Comparison of ENCODE assay signal across 17 mouse cellular contexts in genomic region chr5:51592206-51592605, GRCm38 (mm10). TPM values are rescaled to one million over a fixed set of nuclear protein-coding genes. Genes with fewer than 3 reads are reported as not detected.
DNase-seq lines count a peak whose midpoint lies in the region; ATAC-seq and TF ChIP-seq lines count a peak whose summit lies in the region.
"Had no signal": no experiment of that assay in that cellular context is flagged by ENCODE, and none has a peak within 500 bp of the region (broad histone marks: within the 10 kb centered on the region; RNA-seq: fewer than 3 reads in every experiment).

No protein-coding gene starts in this region.

- no peak overlapping the region for H3K9ac ChIP-seq in heart, embryonic 12.5 days
- no peak overlapping the region for H3K9ac ChIP-seq in midbrain, embryonic 12.5 days (replicated peaks)
- no peak overlapping the region for H3K9ac ChIP-seq in midbrain, postnatal 0 days (replicated peaks; ENCODE audit: low read length, poor library complexity, severe bottlenecking)
- H3K9ac ChIP-seq: embryonic facial prominence, embryonic 15.5 days; hindbrain, embryonic 13.5 days; limb, embryonic 12.5 days; liver, embryonic 13.5 days; lung, embryonic 15.5 days; neural tube, embryonic 12.5 days had no signal

- no peaks in the 10 kb centered on the region for H3K9me3 ChIP-seq in heart, embryonic 12.5 days (replicated peaks)
- H3K9me3 ChIP-seq in midbrain, embryonic 12.5 days: no peaks in the 10 kb centered on the region
- H3K9me3 ChIP-seq in midbrain, postnatal 0 days (ENCODE audit: low read length): no peaks in the 10 kb centered on the region
- H3K9me3 ChIP-seq: embryonic facial prominence, embryonic 15.5 days; hindbrain, embryonic 13.5 days; limb, embryonic 12.5 days; liver, embryonic 13.5 days; lung, embryonic 15.5 days; neural tube, embryonic 12.5 days had no signal

- intact Hi-C loops in heart, postnatal 10 days (cut with DNase I): loop anchor here (5.0 to 10.0 kb wide), 2 partner anchors 40 to 473 kb away; no protein-coding TSS in a partner anchor

- no peak overlapping the region for H3K4me3 ChIP-seq in heart, embryonic 12.5 days
- H3K4me3 ChIP-seq in midbrain, embryonic 12.5 days: no peak overlapping the region
- H3K4me3 ChIP-seq in midbrain, postnatal 0 days (ENCODE audit: low read depth, low read length): no peak overlapping the region
- H3K4me3 ChIP-seq: embryonic facial prominence, embryonic 15.5 days; hindbrain, embryonic 13.5 days; limb, embryonic 12.5 days; liver, embryonic 13.5 days; lung, embryonic 15.5 days; neural tube, embryonic 12.5 days had no signal

- H3K27ac ChIP-seq in heart, embryonic 12.5 days (ENCODE audit: poor library complexity, severe bottlenecking): peak overlapping the region; percentile 88; the same call in 1 of the 2 replicates
- H3K27ac ChIP-seq in midbrain, embryonic 12.5 days (replicated peaks): no peak overlapping the region
- no peak overlapping the region for H3K27ac ChIP-seq in midbrain, postnatal 0 days (ENCODE audit: low read depth, low read length)
- H3K27ac ChIP-seq: embryonic facial prominence, embryonic 15.5 days; hindbrain, embryonic 13.5 days; limb, embryonic 12.5 days; liver, embryonic 13.5 days; lung, embryonic 15.5 days; neural tube, embryonic 12.5 days had no signal

- DNase-seq in adrenal gland, postnatal 10 days: peak; percentile 18
- no peak for DNase-seq in adrenal gland, postnatal 36 days
- no peak for DNase-seq in heart, postnatal 10 days
- no peak for DNase-seq in midbrain, postnatal 0 days (ENCODE audit: low spot score)
- DNase-seq in layer of hippocampus, postnatal 10 days (ENCODE audit: low spot score in 2 of 2): no peak
- no peak for DNase-seq in spleen, postnatal 14 days (ENCODE audit: low spot score in 2 of 2)
- DNase-seq: liver, embryonic 13.5 days; thymus, postnatal 14 days had no signal

- no peaks in the 10 kb centered on the region for H3K27me3 ChIP-seq in heart, embryonic 12.5 days (replicated peaks)
- no peaks in the 10 kb centered on the region for H3K27me3 ChIP-seq in midbrain, embryonic 12.5 days
- H3K27me3 ChIP-seq in midbrain, postnatal 0 days (ENCODE audit: insufficient read depth, low read length): no peaks in the 10 kb centered on the region
- H3K27me3 ChIP-seq: embryonic facial prominence, embryonic 15.5 days; hindbrain, embryonic 13.5 days; liver, embryonic 13.5 days; lung, embryonic 15.5 days; neural tube, embryonic 12.5 days had no signal

- H3K4me2 ChIP-seq in heart, embryonic 12.5 days: no peak overlapping the region
- no peak overlapping the region for H3K4me2 ChIP-seq in midbrain, embryonic 12.5 days (replicated peaks)
- no peak overlapping the region for H3K4me2 ChIP-seq in midbrain, postnatal 0 days (ENCODE audit: low read depth, low read length, poor library complexity, severe bottlenecking)
- H3K4me2 ChIP-seq: embryonic facial prominence, embryonic 15.5 days; hindbrain, embryonic 13.5 days; liver, embryonic 13.5 days; lung, embryonic 15.5 days; midbrain, embryonic 11.5 days; neural tube, embryonic 12.5 days had no signal

- WGBS in heart, embryonic 12.5 days: 23% methylated on average over 5 of the region's 5 CpGs
- WGBS in midbrain, embryonic 12.5 days: 71% methylated on average over 5 of the region's 5 CpGs
- WGBS in midbrain, postnatal 0 days: 47% methylated on average over 5 of the region's 5 CpGs

- ATAC-seq in heart, embryonic 12.5 days (ENCODE audit: insufficient number of reproducible peaks, low FRiP score): no peak
- 0 out of 2 replicates have a peak, but pooled peaks have one; percentile 16 for ATAC-seq in midbrain, embryonic 12.5 days (ENCODE audit: low FRiP score, low read depth)
- no peak for ATAC-seq in midbrain, postnatal 0 days (ENCODE audit: low FRiP score)
- ATAC-seq: forebrain, embryonic 16.5 days had no signal

- H3K4me1 ChIP-seq in heart, embryonic 12.5 days (replicated peaks): peaks cover 33% of the 10 kb centered on the region
- no peaks in the 10 kb centered on the region for H3K4me1 ChIP-seq in midbrain, embryonic 12.5 days
- H3K4me1 ChIP-seq in midbrain, postnatal 0 days (ENCODE audit: insufficient read depth, low read length): peaks cover 10% of the 10 kb centered on the region; the same call in 1 of the 2 replicates
- H3K4me1 ChIP-seq: liver, embryonic 13.5 days; neural tube, embryonic 12.5 days had no signal

- TF ChIP-seq CTCF in midbrain, postnatal 0 days (IDR thresholded peaks at IDR 0.05): no peak

- H3K36me3 ChIP-seq in heart, embryonic 12.5 days: no peaks in the 10 kb centered on the region
- H3K36me3 ChIP-seq in midbrain, embryonic 12.5 days: no peaks in the 10 kb centered on the region
- no peaks in the 10 kb centered on the region for H3K36me3 ChIP-seq in midbrain, postnatal 0 days (ENCODE audit: insufficient read depth, low read length)
- H3K36me3 ChIP-seq: embryonic facial prominence, embryonic 15.5 days; hindbrain, embryonic 13.5 days; limb, embryonic 12.5 days; liver, embryonic 13.5 days; lung, embryonic 15.5 days; neural tube, embryonic 12.5 days had no signal

RNA-seq across cellular contexts. Expression of gene Ppargc1a, which starts 24.7 kb away (rescaled TPM):
- total RNA-seq in adrenal gland, postnatal 10 days (2021): 10 to 100 TPM; 34.5 to 47.2 TPM
- 1 to 10 TPM; 7.6 to 8.3 TPM for total RNA-seq in adrenal gland, postnatal 36 days (2021)
- 51.5 and 53.5 TPM in 2 replicates for polyA plus RNA-seq in heart, embryonic 12.5 days (2016; fragmentation: Nextera tagmentation; extraction: Ambion mirVana)
- 100 to 1,000 TPM; 113 to 220 TPM for total RNA-seq in heart, postnatal 10 days (2021)
- 3.9 and 4.5 TPM in 2 replicates for polyA plus RNA-seq in midbrain, embryonic 12.5 days (2016; fragmentation: Nextera tagmentation; extraction: Ambion mirVana)
- 15.7 and 16.2 TPM in 2 replicates for total RNA-seq in midbrain, postnatal 0 days (2014; rRNA removed)
- polyA plus RNA-seq in midbrain, postnatal 0 days (2015; fragmentation: Nextera tagmentation; extraction: Ambion mirVana): 17.9 and 19.8 TPM in 2 replicates
- total RNA-seq in layer of hippocampus, postnatal 10 days (2021): 10 to 100 TPM; 41.0 to 49.1 TPM
